Mouse (Mus musculus) Muller cell, postnatal 12 days (primary cell): ENCODE results near the gene Slc6a20a.
A peak's percentile ranks its signal among the peaks of the same experiment; 100 is the strongest.

Experiments used
- DNase-seq: peaks from one replicate; pipeline ENCODE4 v3.0.0-alpha.2; 2015; ENCODE audit errors: inconsistent ontology term

Slc6a20a gene

GRCm38 (mm10) chr9:123678327-123679105 is at the start of gene Slc6a20a, which contains the start of gene Ccr9:
Gene Slc6a20a (minus strand): TSS chr9:123678885.
Gene Ccr9 (plus strand): TSS chr9:123678439.
- peak; percentile 32 for DNase-seq

DNA sequence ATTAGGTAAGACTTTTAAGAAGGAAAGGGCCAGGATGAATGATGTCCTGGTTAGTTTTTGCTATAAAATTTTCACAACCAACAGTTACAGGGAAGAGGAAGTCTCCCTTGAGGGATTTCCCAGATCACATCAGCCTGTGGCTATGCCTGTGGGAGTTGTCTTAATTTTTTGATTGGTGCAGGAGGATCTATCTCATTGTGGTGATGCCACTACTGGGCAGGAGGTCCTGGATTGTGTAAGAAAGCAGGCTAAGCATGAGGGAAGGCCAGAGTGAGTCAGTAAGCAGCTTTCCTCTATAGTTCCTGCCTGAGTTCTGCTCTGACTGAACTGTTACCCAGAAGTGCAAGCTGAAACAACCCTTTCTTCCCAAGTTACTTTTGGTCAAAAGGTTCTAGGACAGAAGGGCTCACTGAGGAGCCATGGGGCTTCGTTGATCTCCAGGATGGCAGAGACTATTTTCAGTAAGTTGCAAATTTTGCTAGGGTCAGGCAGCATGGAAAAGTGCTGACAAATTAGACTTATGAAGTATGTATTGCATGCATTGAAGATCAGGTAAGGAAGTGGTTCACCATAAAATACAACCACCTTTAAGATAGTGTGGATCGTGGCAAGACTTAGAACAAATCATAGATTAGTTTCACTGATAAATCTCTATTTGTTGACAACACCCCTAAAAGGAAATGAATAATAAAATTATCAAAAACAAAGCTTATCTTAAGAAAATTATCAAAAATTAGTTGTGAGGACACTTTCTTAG is 44.2 kb upstream of the Slc6a20a start:
- DNase-seq: no peak

DNA sequence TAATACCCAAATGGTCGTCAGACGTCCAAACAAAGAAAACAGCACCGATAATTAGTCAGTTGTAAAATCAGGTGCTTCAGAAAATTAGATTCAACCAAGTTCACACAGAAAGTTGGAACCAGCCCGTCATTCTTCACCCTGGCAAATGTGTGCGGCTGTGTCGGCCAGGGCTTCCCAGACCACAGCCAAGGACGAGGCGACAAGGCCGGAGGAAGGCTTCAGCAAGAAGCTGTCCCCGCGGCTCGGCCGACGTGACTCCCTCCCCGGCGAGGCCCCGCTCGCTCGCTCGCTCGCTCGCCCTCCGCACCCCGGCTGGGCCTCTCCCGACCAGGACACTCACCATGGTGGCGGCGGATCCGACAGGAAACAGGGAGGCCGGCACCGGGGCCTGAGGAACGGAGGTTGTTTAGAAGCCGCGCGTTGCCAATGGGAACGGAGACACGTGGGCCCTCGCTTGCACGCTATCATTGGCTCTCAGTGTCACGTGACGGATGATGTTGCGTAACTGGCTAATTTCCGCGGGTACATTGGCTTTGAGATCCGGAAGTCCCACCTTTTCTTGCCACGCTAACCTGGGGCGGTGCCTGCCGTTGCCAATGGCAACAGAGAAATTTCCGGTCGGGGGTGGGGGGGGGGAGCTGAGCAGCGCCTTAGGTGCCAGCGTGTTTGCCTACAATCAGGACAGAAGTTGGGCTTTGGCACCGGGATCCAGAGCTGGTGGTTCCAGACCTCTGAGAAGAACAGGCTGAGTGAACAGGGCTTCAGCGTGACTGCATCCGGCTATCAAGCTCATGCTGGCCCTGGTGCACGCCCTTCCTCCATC is 38.7 kb upstream of the Slc6a20a start, which contains the start of gene Lztfl1:
Gene Lztfl1, minus strand, starts transcription at position 512 of the 823 bp plus-strand sequence.
- DNase-seq: peak; percentile 98

GRCm38 (mm10) chr9:123716301-123716700 is 37.6 kb upstream of the Slc6a20a start:
- no peak for DNase-seq

DNA sequence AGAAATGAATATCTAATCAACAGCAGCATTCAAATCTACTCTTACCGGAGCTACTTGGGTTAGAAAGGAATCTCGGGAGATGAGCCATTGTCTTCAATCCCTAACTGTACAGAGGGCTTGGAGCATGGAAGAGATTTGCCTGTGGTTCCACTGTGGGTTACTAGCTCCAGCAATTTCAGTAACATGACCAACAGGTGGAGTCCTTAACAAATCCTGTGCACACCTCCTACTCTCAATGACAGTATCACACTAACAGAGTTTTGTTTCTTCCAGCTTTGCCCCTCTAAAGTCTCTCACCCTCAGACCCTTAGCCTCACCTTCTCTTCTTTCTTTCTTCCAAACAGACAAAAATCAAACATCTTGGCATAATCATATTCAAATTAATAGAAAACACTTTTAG is 34.4 kb upstream of the Slc6a20a start:
- DNase-seq: no peak

- no peak for DNase-seq
Observed at GRCm38 (mm10) chr9:123709226-123709625, 30.5 kb upstream of the Slc6a20a start.

- no peak for DNase-seq
Observed at GRCm38 (mm10) chr9:123701822-123702221, 23.1 kb upstream of the Slc6a20a start.

DNA sequence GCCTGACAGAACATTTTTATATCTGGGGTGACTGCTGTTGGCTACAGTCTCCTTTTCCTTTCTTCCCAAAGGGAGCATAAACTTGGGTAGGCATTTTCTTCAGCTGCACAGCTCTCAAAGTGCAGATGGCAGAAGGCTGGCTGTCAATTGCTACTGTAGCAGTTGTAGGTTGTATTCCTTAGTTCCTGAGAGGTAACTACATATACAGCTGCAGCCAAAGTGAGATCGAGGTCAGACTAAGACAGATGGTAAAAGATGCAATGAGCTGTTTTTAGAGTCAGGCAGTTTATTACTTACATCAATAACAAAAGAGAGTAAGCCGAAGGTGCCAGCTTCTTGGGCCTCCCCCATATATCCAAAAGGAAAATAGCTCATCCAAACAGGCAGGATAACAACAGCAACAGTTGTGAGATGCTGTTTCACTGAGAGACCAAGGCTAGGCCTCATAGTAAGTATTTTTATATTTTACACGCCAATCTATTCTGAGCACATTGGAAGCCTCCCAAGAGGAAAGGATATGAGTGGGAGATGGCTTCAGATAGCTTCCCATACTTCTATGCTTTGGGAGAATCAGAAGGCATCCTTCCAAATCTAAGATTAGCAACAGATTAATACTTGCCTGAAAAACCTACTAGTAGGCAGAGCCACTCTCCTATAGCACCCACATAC is 17.1 kb upstream of the Slc6a20a start:
- no peak for DNase-seq

DNA sequence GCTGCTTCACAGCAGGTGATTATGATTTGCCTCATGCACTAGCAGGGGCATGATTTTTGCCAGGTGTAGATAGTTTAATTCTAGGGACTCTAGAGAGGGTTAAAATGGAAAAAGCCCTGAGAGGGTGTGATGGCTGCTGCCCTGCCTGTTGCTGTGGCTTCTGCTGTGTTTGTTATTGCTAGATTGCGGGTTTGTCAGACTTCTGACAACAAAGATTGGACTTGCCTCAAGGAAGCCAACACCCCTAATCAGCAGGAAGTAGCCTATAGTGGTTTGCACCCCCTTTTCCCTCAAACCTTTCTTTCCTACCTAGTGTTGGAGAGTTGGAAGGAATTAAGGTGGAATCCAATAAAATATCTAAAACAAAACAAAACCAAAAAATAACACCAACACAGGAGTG is 9.5 kb upstream of the Slc6a20a start:
- no peak for DNase-seq

GRCm38 (mm10) chr9:123686206-123686605 is 7.5 kb upstream of the Slc6a20a start:
- DNase-seq: peak; percentile 41

GRCm38 (mm10) chr9:123683704-123684103 is 5.0 kb upstream of the Slc6a20a start:
- no peak for DNase-seq

DNA sequence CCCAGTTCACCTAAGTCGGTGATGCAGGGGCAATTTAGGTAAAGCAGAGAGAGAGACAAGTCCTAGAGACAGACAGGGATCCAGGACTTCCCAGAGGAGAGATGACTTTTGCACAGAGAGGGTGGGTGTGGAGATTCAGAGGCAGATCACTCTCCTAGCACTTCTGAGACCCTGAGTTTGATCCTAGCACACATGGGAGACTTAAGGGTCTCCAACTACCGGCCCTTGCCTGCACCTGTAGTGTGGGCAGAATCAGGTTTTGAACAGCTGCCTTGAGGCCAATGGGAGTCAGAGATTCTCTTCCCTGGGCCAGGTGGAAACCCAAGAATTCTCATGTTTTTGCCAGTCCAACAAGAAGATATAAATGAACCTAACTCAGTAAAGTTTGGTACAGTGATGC is 513 bp upstream of the Slc6a20a start:
- no peak for DNase-seq

GRCm38 (mm10) chr9:123665645-123666044 is 13.0 kb downstream of the Slc6a20a start:
- DNase-seq: no peak

- DNase-seq: peak; percentile 88
Observed at GRCm38 (mm10) chr9:123659986-123660676, 18.6 kb downstream of the Slc6a20a start.

DNA sequence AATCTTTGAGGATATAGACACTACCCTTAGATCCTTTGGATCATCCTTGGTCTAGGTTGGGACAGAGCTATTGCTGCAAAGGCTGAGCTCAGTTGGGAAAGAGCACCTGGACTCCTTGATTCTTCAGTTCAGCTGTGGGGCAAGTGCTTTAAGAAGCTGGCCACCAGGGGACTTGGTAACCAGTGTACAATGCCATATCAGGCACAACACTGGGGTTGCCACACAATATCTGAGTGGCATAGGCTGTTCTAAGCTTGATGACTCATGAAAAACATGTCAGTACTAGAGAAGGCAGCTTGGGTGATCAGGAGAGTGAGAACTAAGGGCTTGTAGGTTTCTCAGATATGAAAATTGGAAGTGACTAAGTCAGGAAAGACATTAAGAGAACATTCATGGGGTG is 19.7 kb downstream of the Slc6a20a start:
- no peak for DNase-seq

DNA sequence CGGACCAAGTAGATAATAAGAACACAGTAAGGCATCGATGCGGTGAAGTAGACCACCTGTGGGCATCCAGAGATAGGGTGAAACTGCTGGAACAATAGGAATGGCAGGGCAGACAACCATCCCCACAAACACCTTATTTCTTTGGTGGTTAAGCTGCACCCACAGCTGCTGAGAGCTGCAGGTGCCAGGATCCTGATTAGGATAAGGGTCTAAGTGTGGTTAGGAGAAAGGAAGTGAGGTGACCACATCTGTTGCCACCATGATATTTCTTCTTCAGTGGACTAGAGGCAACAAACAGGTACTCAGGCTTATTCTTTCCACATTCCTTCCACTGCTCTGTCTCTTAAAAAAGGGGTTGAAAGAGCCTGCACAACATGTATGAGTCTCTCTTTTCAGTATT is 21.2 kb downstream of the Slc6a20a start:
- no peak for DNase-seq

GRCm38 (mm10) chr9:123651369-123651768 is 27.3 kb downstream of the Slc6a20a start:
- no peak for DNase-seq

DNA sequence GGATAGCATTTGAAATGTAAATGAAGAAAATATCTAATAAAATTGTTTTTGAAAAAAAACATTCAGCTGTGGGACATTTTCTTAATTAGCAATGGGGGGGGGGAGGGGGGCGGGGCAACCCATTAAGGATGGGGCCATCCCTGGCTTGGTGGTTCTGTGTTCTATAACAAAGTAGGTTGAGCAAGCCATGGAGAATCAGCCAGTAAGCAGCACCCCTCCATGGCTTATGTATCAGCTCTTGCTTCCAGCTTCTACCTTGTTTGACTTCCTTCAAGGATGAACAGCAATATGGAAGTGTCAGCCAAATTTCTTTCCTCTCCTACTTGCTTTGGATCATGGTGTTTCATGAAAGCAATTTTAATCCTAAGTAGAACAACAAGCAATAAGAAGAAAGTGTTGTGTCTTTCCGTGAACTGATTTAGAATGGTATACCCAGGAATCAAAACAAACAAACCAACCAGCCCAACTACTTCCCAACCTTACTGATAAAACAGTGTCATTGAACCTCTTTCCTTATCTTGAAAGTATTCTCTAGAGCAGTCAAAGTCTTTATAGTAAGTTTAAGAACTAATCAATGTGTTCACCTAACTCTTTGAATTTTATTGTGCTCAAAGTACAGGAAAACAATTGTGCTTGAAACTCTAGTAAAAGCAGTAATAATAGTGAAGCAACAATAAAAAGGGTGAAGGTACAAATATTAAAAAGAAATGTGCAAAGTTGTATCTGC is 28.7 kb downstream of the Slc6a20a start:
- no peak for DNase-seq

- DNase-seq: no peak
Observed at GRCm38 (mm10) chr9:123640106-123640505, 38.6 kb downstream of the Slc6a20a start.

GRCm38 (mm10) chr9:123638668-123639089 is 40.0 kb downstream of the Slc6a20a start:
- DNase-seq: peak; percentile 17
